Mouse (Mus musculus): ENCODE data around the gene Fam186b. TPM values are rescaled to one million over a fixed set of nuclear protein-coding genes. Genes with fewer than 3 reads are reported as not detected.

Gene Fam186b
- total and polyA plus RNA-seq, 3 experiments, result 0.11 TPM; not detected in 2

DNA sequence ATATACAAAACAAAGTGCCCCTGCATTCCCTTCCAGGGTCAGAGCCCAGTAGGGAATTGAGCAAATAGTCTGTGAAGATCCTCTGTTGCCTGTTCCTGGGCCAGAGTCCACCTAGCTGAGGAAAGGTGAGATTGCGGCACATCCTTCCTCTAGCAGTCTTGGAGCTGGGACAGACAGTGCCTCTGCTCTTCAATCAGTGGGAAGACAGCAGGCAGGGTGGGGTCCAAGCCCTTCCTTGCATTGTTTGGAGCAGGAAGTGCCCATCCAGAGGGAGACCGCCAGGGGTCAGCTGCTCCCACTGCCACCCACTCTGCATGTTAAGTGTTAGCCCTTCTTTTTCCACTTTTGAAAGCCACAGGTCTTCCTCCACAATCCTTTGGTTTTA lies 21.6 kb upstream of the Fam186b start:
- H3K4me1 ChIP-seq (ENCODE audit: control insufficient read depth in 1 of 2, insufficient read depth in 2 of 2, low read length in 2 of 2), result no peaks in the 10 kb centered on the region
- no peak overlapping the region for H3K9ac ChIP-seq (ENCODE audit: control insufficient read depth, low read depth, low read length, poor library complexity, severe bottlenecking)
- H3K36me3 ChIP-seq (ENCODE audit: control insufficient read depth in 1 of 2, insufficient read depth in 2 of 2, low read length in 2 of 2), result no peaks in the 10 kb centered on the region; a peak in 1 of 4 replicates
- H3K27me3 ChIP-seq (ENCODE audit: control insufficient read depth in 1 of 2, insufficient read depth in 2 of 2, low read length in 2 of 2), result no peaks in the 10 kb centered on the region
- DNase-seq (ENCODE audit: low read depth, low spot score), result no peak
- H3K4me3 ChIP-seq (ENCODE audit: control insufficient read depth in 1 of 2, insufficient read depth in 1 of 2, low read depth in 2 of 2, low read length in 2 of 2), result no peak overlapping the region
- H3K79me2 ChIP-seq (ENCODE audit: control insufficient read depth, insufficient read depth, low read length, poor library complexity), result no peaks in the 10 kb centered on the region
- no peaks in the 10 kb centered on the region for H3K9me3 ChIP-seq (replicated peaks; ENCODE audit: insufficient read depth, low read length)
- no peak overlapping the region for H3K27ac ChIP-seq (ENCODE audit: control insufficient read depth, low read depth, low read length)
- TF ChIP-seq CTCF (IDR thresholded peaks at IDR 0.05 in 2 of 3, conservative IDR thresholded peaks at IDR 0.05 in 1 of 3; ENCODE audit: control insufficient read depth in 1 of 3, insufficient read depth in 1 of 3, low read depth in 2 of 3, low read length in 3 of 3, poor library complexity in 1 of 3, severe bottlenecking in 1 of 3) (no peak), MAFK (IDR thresholded peaks at IDR 0.05; ENCODE audit: borderline replicate concordance, low read depth, low read length) (no peak), E2F4 (IDR thresholded peaks at IDR 0.05; ENCODE audit: borderline replicate concordance, low read depth, low read length) (no peak), ETS1 (IDR thresholded peaks at IDR 0.05; ENCODE audit: low read depth, low read length) (no peak), NELFE (IDR thresholded peaks at IDR 0.05; ENCODE audit: low read depth, low read length) (no peak), HCFC1 (IDR thresholded peaks at IDR 0.05; ENCODE audit: low read depth, low read length) (no peak), USF2 (IDR thresholded peaks at IDR 0.05; ENCODE audit: borderline replicate concordance in 1 of 2, insufficient read depth in 1 of 2, low read depth in 1 of 2, low read length in 2 of 2) (no peak), RCOR1 (IDR thresholded peaks at IDR 0.05; ENCODE audit: low read depth, low read length) (no peak), SIN3A (IDR thresholded peaks at IDR 0.05; ENCODE audit: low read length) (no peak), MAZ (IDR thresholded peaks at IDR 0.05; ENCODE audit: low read depth, low read length) (no peak), USF1 (IDR thresholded peaks at IDR 0.05; ENCODE audit: low read depth, low read length) (no peak), ZNF384 (IDR thresholded peaks at IDR 0.05; ENCODE audit: low read depth, low read length) (no peak), RAD21 (IDR thresholded peaks at IDR 0.05; ENCODE audit: low read depth, low read length) (no peak), TAL1 (IDR thresholded peaks at IDR 0.05; ENCODE audit: low read length) (no peak), ELF1 (IDR thresholded peaks at IDR 0.05; ENCODE audit: low read depth, low read length) (no peak), MXI1 (IDR thresholded peaks at IDR 0.05; ENCODE audit: low read depth, low read length) (no peak), TBP (IDR thresholded peaks at IDR 0.05; ENCODE audit: low read depth, low read length) (no peak)

- no peaks in the 10 kb centered on the region for H3K4me1 ChIP-seq (ENCODE audit: control insufficient read depth in 1 of 2, insufficient read depth in 2 of 2, low read length in 2 of 2)
- no peaks in the 10 kb centered on the region for H3K79me2 ChIP-seq (ENCODE audit: control insufficient read depth, insufficient read depth, low read length, poor library complexity)
- H3K27me3 ChIP-seq (ENCODE audit: control insufficient read depth in 1 of 2, insufficient read depth in 2 of 2, low read length in 2 of 2), result no peaks in the 10 kb centered on the region
- no peaks in the 10 kb centered on the region for H3K9me3 ChIP-seq (replicated peaks; ENCODE audit: insufficient read depth, low read length)
- no peaks in the 10 kb centered on the region; a peak in 1 of 4 replicates for H3K36me3 ChIP-seq (ENCODE audit: control insufficient read depth in 1 of 2, insufficient read depth in 2 of 2, low read length in 2 of 2)
- peak; percentile 82 for DNase-seq (ENCODE audit: low read depth, low spot score)
- H3K27ac ChIP-seq (ENCODE audit: control insufficient read depth, low read depth, low read length), result no peak overlapping the region
- H3K4me3 ChIP-seq (ENCODE audit: control insufficient read depth in 1 of 2, insufficient read depth in 1 of 2, low read depth in 2 of 2, low read length in 2 of 2), result no peak overlapping the region
- H3K9ac ChIP-seq (ENCODE audit: control insufficient read depth, low read depth, low read length, poor library complexity, severe bottlenecking), result no peak overlapping the region
- TF ChIP-seq MYC (IDR thresholded peaks at IDR 0.05; ENCODE audit: low read depth, low read length) (no peak), MAFK (IDR thresholded peaks at IDR 0.05; ENCODE audit: borderline replicate concordance, low read depth, low read length) (no peak), POLR2AphosphoS5 (IDR thresholded peaks at IDR 0.05; ENCODE audit: borderline replicate concordance, low read depth, low read length) (no peak), MEF2A (IDR thresholded peaks at IDR 0.05; ENCODE audit: extremely low read depth, insufficient replicate concordance, low read depth, low read length, poor library complexity, severe bottlenecking) (no peak), SMC3 (IDR thresholded peaks at IDR 0.05; ENCODE audit: low read depth, low read length) (peak; percentile 76), POLR2AphosphoS2 (IDR thresholded peaks at IDR 0.05; ENCODE audit: low read length) (no peak), ZKSCAN1 (IDR thresholded peaks at IDR 0.05; ENCODE audit: low read depth, low read length) (no peak), MAZ (IDR thresholded peaks at IDR 0.05; ENCODE audit: low read depth, low read length) (no peak), HCFC1 (IDR thresholded peaks at IDR 0.05; ENCODE audit: low read depth, low read length) (no peak), USF2 (IDR thresholded peaks at IDR 0.05; ENCODE audit: borderline replicate concordance in 1 of 2, insufficient read depth in 1 of 2, low read depth in 1 of 2, low read length in 2 of 2) (no peak), MYB (IDR thresholded peaks at IDR 0.05; ENCODE audit: low read depth, low read length) (no peak), UBTF (IDR thresholded peaks at IDR 0.05; ENCODE audit: borderline replicate concordance, insufficient read depth, low read depth, low read length) (no peak), CTCF (IDR thresholded peaks at IDR 0.05 in 2 of 3, conservative IDR thresholded peaks at IDR 0.05 in 1 of 3; ENCODE audit: control insufficient read depth in 1 of 3, insufficient read depth in 1 of 3, low read depth in 2 of 3, low read length in 3 of 3, poor library complexity in 1 of 3, severe bottlenecking in 1 of 3) (peak; percentile 89 to 91 (median 90)), TBP (IDR thresholded peaks at IDR 0.05; ENCODE audit: low read depth, low read length) (0 out of 2 replicates have a peak, but pooled peaks have one; percentile 30), EP300 (IDR thresholded peaks at IDR 0.05; ENCODE audit: low read depth in 1 of 2, low read length in 2 of 2) (no peak), GATA1 (IDR thresholded peaks at IDR 0.05; ENCODE audit: low read depth, low read length) (no peak), ETS1 (IDR thresholded peaks at IDR 0.05; ENCODE audit: low read depth, low read length) (no peak)
Observed at GRCm38 (mm10) chr15:99316314-99317266, 20.9 kb upstream of the Fam186b start.
